Mouse (Mus musculus): ENCODE data around the gene Abl2. TPM values are rescaled to one million over a fixed set of nuclear protein-coding genes. Genes with fewer than 3 reads are reported as not detected.
A peak's percentile ranks its signal among the peaks of the same experiment; 100 is the strongest.

The Abl2 gene
- total and polyA plus RNA-seq, 3 experiments, result 10.0 to 19.8 (median 15.5) TPM

DNA sequence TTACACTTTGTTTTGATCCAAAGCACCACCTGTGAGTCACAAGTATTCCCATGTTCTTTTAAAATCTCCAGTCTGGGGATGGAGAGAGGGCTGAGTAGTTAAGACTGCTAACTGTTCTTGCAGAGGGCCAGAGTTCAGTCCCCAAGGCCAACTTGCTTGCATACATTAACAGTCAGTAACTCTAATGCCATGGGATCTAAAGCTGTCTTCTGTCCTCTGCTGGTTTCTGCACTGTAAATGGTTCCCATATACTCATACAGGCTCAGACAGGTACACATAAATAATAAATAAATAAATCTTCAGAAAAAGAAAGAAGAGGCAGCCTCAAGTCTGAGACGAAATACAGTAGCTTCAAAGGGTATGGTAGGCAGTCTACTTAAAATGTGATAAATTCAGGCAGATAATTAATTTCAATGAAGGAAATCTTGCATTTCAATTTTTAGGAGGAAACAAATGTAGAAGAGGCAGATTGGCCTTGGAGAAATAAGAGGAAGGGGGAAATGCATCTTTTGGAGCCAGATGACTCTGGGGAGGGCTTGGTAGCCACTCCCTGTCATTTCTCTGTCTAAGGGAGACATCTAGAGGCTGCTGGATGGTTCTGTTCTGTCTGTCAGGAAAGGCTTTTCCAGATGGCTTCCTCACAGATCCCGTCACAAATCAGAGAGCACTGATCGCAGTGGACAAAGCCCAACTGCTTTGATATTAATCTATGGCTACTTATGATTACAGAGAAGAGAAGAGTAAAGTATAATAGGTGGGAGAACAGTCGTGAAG, 18.6 kb upstream of the Abl2 start:
- no peaks in the 10 kb centered on the region for H3K27me3 ChIP-seq (replicated peaks)
- H3K4me3 ChIP-seq (replicated peaks in 1 of 3; ENCODE audit: low read depth in 2 of 3, low read length in 2 of 3, poor library complexity in 1 of 3), result no peak overlapping the region
- no peak overlapping the region for H3K4me2 ChIP-seq (ENCODE audit: insufficient read depth, low read depth, poor library complexity, severe bottlenecking)
- no peak overlapping the region for H3K27ac ChIP-seq (ENCODE audit: insufficient read depth, low read depth)
- no peaks in the 10 kb centered on the region for H3K9me3 ChIP-seq (replicated peaks; ENCODE audit: low read length)
- TF ChIP-seq USF1 (IDR thresholded peaks at IDR 0.05; ENCODE audit: low read depth, low read length) (no peak), RAD21 (IDR thresholded peaks at IDR 0.05; ENCODE audit: low read depth, low read length) (peak; percentile 85), ZC3H11A (IDR thresholded peaks at IDR 0.05; ENCODE audit: low read depth, low read length) (peak; percentile 16; the same call in 1 of the 2 replicates), SMC3 (IDR thresholded peaks at IDR 0.05; ENCODE audit: low read depth, low read length) (peak; percentile 70), EP300 (IDR thresholded peaks at IDR 0.05; ENCODE audit: low read length) (no peak), CTCF (conservative IDR thresholded peaks at IDR 0.05 in 1 of 2, IDR thresholded peaks at IDR 0.05 in 1 of 2; ENCODE audit: low read depth in 2 of 2, low read length in 2 of 2) (peak in 1 of 2 experiments; percentile 74; a peak in 2 of 4 replicates)
- DNase-seq (ENCODE audit: extremely low read depth), result no peak
- no peaks in the 10 kb centered on the region for H3K36me3 ChIP-seq (replicated peaks in 1 of 2; ENCODE audit: control insufficient read depth in 1 of 2, insufficient read depth in 1 of 2, low read length in 1 of 2)
- H3K9ac ChIP-seq (ENCODE audit: insufficient read depth, low read depth), result no peak overlapping the region
- H3K4me1 ChIP-seq (ENCODE audit: control insufficient read depth in 1 of 2, insufficient read depth in 2 of 2), result peaks cover 0 to 8% of the 10 kb centered on the region in 2 experiments; a peak in 1 of 4 replicates
- dilution Hi-C loops (cut with MboI; ENCODE audit: extremely low pct_ligation_motif_present, extremely low pct_unique_long_range_greater_than_20kb, low sequenced_read_pairs), result no loop called here
- H3K79me2 ChIP-seq (replicated peaks; ENCODE audit: control insufficient read depth, extremely low read depth, insufficient read depth, poor library complexity, severe bottlenecking), result no peaks in the 10 kb centered on the region
- in situ Hi-C loops (cut with MboI; ENCODE audit: low pct_ligation_motif_present, low pct_unique_long_range_greater_than_20kb, low sequenced_read_pairs), result loop anchor here (5.0 to 10.0 kb wide), 2 partner anchors 92 to 275 kb away; no protein-coding TSS in a partner anchor

DNA sequence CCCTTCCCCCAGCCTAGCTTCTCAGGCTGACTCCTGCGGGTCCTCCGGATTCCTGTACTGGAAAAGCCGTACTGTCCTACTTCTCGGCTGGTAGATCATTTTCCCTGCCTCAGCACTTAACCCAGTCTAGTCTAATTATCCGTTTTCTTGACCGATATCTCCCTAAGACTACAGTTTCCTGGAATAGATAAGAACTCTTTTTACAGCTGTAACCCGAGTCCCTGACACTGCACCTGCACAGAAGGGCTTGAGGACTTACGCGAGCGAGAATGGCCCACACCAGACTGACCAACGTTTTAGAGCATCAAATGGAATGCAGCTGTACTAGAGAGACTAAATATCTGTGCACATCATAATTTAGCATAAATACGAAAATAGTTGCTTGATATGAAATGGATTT, 14.6 kb upstream of the Abl2 start:
- Histone ChIP-seq H3K4me2 (ENCODE audit: insufficient read depth, low read depth, poor library complexity, severe bottlenecking) (no peak overlapping the region), H3K79me2 (replicated peaks; ENCODE audit: control insufficient read depth, extremely low read depth, insufficient read depth, poor library complexity, severe bottlenecking) (no peaks in the 10 kb centered on the region), H3K27ac (ENCODE audit: insufficient read depth, low read depth) (no peak overlapping the region), H3K9me3 (replicated peaks; ENCODE audit: low read length) (no peaks in the 10 kb centered on the region), H3K4me1 (ENCODE audit: control insufficient read depth in 1 of 2, insufficient read depth in 2 of 2) (no peaks in the 10 kb centered on the region), H3K36me3 (replicated peaks in 1 of 2; ENCODE audit: control insufficient read depth in 1 of 2, insufficient read depth in 1 of 2, low read length in 1 of 2) (no peaks in the 10 kb centered on the region), H3K4me3 (replicated peaks in 1 of 3; ENCODE audit: low read depth in 2 of 3, low read length in 2 of 3, poor library complexity in 1 of 3) (no peak overlapping the region), H3K27me3 (replicated peaks) (no peaks in the 10 kb centered on the region), H3K9ac (ENCODE audit: insufficient read depth, low read depth) (no peak overlapping the region)
- dilution Hi-C loops (cut with MboI; ENCODE audit: extremely low pct_ligation_motif_present, extremely low pct_unique_long_range_greater_than_20kb, low sequenced_read_pairs) (no loop called here), in situ Hi-C loops (cut with MboI; ENCODE audit: low pct_ligation_motif_present, low pct_unique_long_range_greater_than_20kb, low sequenced_read_pairs) (no loop called here)
- DNase-seq (ENCODE audit: extremely low read depth), result no peak
- no peak for TF ChIP-seq MEF2A (IDR thresholded peaks at IDR 0.05; ENCODE audit: borderline replicate concordance, low read depth, low read length)
- no peak for TF ChIP-seq RAD21 (IDR thresholded peaks at IDR 0.05; ENCODE audit: low read depth, low read length)
- TF ChIP-seq PAX5 (IDR thresholded peaks at IDR 0.05; ENCODE audit: low read length), result no peak
- TF ChIP-seq MAX (IDR thresholded peaks at IDR 0.05; ENCODE audit: low read length), result no peak
- no peak for TF ChIP-seq CHD1 (IDR thresholded peaks at IDR 0.05; ENCODE audit: low read depth, low read length)
- no peak for TF ChIP-seq ETS1 (conservative IDR thresholded peaks at IDR 0.05; ENCODE audit: low read depth, low read length)
- no peak for TF ChIP-seq ZC3H11A (IDR thresholded peaks at IDR 0.05; ENCODE audit: low read depth, low read length)
- TF ChIP-seq ZKSCAN1 (IDR thresholded peaks at IDR 0.05; ENCODE audit: borderline replicate concordance, low read depth, low read length), result no peak
- no peak for TF ChIP-seq EP300 (IDR thresholded peaks at IDR 0.05; ENCODE audit: low read length)
- no peak for TF ChIP-seq MAZ (IDR thresholded peaks at IDR 0.05; ENCODE audit: low read depth, low read length)
- TF ChIP-seq MYC (IDR thresholded peaks at IDR 0.05; ENCODE audit: low read depth, low read length), result no peak
- TF ChIP-seq USF2 (conservative IDR thresholded peaks at IDR 0.05; ENCODE audit: low read depth, low read length), result no peak
- TF ChIP-seq MXI1 (IDR thresholded peaks at IDR 0.05; ENCODE audit: low read depth, low read length), result no peak
- no peak for TF ChIP-seq ZNF384 (IDR thresholded peaks at IDR 0.05; ENCODE audit: low read depth, low read length)
- no peak for TF ChIP-seq NELFE (IDR thresholded peaks at IDR 0.05; ENCODE audit: low read depth, low read length)
- no peak for TF ChIP-seq HCFC1 (IDR thresholded peaks at IDR 0.05; ENCODE audit: low read depth, low read length)
- no peak for TF ChIP-seq RCOR1 (conservative IDR thresholded peaks at IDR 0.05; ENCODE audit: low read depth, low read length)
- no peak for TF ChIP-seq CHD2 (IDR thresholded peaks at IDR 0.05; ENCODE audit: low read length)
- TF ChIP-seq POLR2A (IDR thresholded peaks at IDR 0.05; ENCODE audit: low read depth, low read length), result no peak
